Mouse (Mus musculus) stomach, embryonic 16.5 days (tissue): ENCODE data around the gene Grip1. TPM values are rescaled to one million over a fixed set of nuclear protein-coding genes. Genes with fewer than 3 reads are reported as not detected.

Experiments used
- ATAC-seq: fragments of 200-750 bp; cut with Nextera tagmentation; 2 replicates; pipeline ENCODE4 v1.8.0; 2017; ENCODE audit warnings: moderate number of reproducible peaks, moderate TSS enrichment; ENCODE audit not compliant: insufficient read depth, low FRiP score
- H3K27ac ChIP-seq: fragments of 300-500 bp; sonication (generic); 2 replicates; pipeline ENCODE4 v1.5.1; 2014; ENCODE audit warnings: low read length
- H3K27me3 ChIP-seq: fragments of 300-500 bp; sonication (generic); 2 replicates; pipeline ENCODE4 v1.6.1; 2014; ENCODE audit warnings: low read length, control low read depth, mixed read lengths; ENCODE audit not compliant: control insufficient read depth, insufficient read depth
- H3K36me3 ChIP-seq: fragments of 300-500 bp; sonication (generic); 2 replicates; pipeline ENCODE4 v1.6.1; 2014; ENCODE audit warnings: low read length; ENCODE audit not compliant: control insufficient read depth, insufficient read depth
- H3K4me1 ChIP-seq: fragments of 300-500 bp; sonication (generic); 2 replicates; pipeline ENCODE4 v1.6.1; 2014; ENCODE audit warnings: low read length, control low read depth, mixed read lengths; ENCODE audit not compliant: control insufficient read depth, insufficient read depth
- H3K4me2 ChIP-seq: fragments of 300-500 bp; sonication (generic); 2 replicates; pipeline ENCODE4 v1.6.1; 2014; ENCODE audit warnings: low read depth, low read length, mixed read lengths
- H3K4me3 ChIP-seq: fragments of 300-500 bp; sonication (generic); replicated peaks from 2 replicates; pipeline ENCODE4 v1.5.1; 2014; ENCODE audit warnings: mild to moderate bottlenecking, low read length
- H3K9ac ChIP-seq: fragments of 300-500 bp; sonication (generic); 2 replicates; pipeline ENCODE4 v1.6.1; 2014; ENCODE audit warnings: low read length
- H3K9me3 ChIP-seq: fragments of 300-500 bp; sonication (generic); replicated peaks from 2 replicates; pipeline ENCODE4 v1.6.1; 2016; ENCODE audit warnings: low read length, control low read depth; ENCODE audit not compliant: control insufficient read depth
- WGBS: fragments of 180-500 bp; shearing (Covaris S2); extraction: QIAGEN DNeasy Blood & Tissue Kit; methylation state at CpG from one replicate; pipeline ENCODE4 v1.1.7; 2014; 5-methylcytosine and 5-hydroxymethylcytosine counted together
- polyA plus RNA-seq: library from polyadenylated mRNA; unstranded; fragments of >200 nt; fragmentation: Nextera tagmentation; extraction: Ambion mirVana; gene quantifications from 2 replicates; pipeline ENCODE4 v1.2.1, GENCODE M21; 2015

The Grip1 gene
- polyA plus RNA-seq, 1 experiment from 2014 or later, result 1.8 TPM

DNA sequence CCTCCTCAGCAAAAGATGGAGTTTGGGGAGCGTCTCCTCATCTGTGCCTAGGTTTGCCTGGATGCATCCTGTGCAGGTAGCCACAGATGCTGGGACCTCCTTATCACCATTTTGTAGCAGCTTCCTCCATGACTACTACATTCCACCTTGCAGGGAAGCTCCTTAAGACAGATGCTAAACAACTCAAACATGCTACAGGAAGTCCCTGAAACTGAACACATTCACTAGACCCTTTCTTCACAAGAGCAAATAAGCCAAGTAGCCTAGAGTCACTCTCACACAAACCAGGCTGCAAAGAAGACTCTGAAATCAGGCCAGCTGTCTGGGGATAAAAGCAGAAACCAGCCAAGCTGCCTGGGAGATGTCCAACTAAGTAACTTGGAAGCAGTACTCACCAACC is 661.6 kb downstream of the Grip1 start:
- H3K27me3 ChIP-seq, result no peaks in the 10 kb centered on the region
- ATAC-seq, result no peak
- H3K36me3 ChIP-seq, result no peaks in the 10 kb centered on the region
- no peak overlapping the region for H3K4me3 ChIP-seq
- H3K4me2 ChIP-seq, result no peak overlapping the region
- no peak overlapping the region for H3K9ac ChIP-seq
- WGBS, result 90% methylated on average over 1 of the region's 1 CpGs
- no peak overlapping the region for H3K27ac ChIP-seq
- H3K4me1 ChIP-seq, result peaks cover 3% of the 10 kb centered on the region; the same call in 1 of the 2 replicates
- H3K9me3 ChIP-seq, result no peaks in the 10 kb centered on the region

GRCm38 (mm10) chr10:120123721-120124120 is 670.1 kb downstream of the Grip1 start:
- Histone ChIP-seq H3K4me1 (no peaks in the 10 kb centered on the region), H3K9me3 (no peaks in the 10 kb centered on the region), H3K4me2 (no peak overlapping the region), H3K27ac (no peak overlapping the region), H3K27me3 (no peaks in the 10 kb centered on the region), H3K4me3 (no peak overlapping the region), H3K9ac (no peak overlapping the region), H3K36me3 (no peaks in the 10 kb centered on the region)
- ATAC-seq, result no peak
- WGBS, result 89% methylated on average over 3 of the region's 3 CpGs

DNA sequence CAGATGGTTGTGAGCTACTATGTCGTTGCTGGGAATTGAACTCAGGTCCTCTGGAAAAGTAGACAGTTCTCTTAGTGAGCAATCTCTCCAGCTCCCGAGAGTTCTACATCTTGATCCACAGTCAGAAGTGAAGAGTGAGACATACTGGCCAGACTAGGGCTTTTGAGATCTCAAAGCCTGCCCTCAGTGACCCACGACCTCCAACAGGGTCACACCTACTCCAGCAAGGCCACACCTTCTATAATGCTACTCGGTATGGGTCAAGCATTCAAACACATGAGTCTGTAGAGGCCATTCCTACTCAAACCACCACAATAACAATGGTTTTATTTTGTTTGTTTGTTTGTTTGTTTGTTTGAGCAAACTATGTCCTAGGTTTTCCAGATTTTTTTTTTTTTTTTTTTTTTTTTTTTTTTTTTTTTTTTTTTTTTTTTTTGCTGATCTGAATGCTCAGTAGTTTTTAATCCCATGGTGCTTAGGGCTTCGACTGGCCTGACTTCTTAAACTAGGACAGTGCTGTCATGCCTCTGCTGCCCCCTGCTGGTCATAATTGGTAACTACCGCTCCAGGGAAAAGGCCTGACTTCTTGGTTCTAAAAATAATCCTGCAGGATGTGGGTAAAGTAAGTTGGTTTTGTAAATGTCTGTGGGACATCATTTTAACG is 671.3 kb downstream of the Grip1 start:
- no peak overlapping the region for H3K4me3 ChIP-seq
- no peaks in the 10 kb centered on the region for H3K9me3 ChIP-seq
- no peaks in the 10 kb centered on the region for H3K4me1 ChIP-seq
- H3K9ac ChIP-seq, result no peak overlapping the region
- ATAC-seq, result no peak
- no peak overlapping the region for H3K4me2 ChIP-seq
- WGBS, result 48% methylated on average over 7 of the region's 7 CpGs
- H3K27me3 ChIP-seq, result no peaks in the 10 kb centered on the region
- no peak overlapping the region for H3K27ac ChIP-seq
- no peaks in the 10 kb centered on the region for H3K36me3 ChIP-seq

DNA sequence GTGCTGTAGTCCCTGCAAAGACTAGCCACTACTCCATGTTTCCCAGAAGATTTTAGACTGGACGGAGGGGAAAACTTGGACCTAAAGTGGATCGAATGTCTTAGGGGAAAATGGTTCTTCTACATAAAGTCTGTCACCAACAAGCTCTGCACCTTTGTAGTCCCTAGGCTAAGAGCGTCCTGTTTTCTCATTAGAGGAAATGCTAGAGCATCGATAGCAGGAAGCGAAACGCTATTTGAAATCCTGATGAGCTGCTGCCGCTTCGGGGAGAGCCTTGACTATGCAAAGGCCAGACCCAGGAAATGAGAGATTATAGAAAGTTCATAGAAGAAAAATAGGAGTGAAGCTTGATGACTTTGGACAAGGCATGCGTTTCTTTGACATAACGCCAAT is 671.8 kb downstream of the Grip1 start:
- no peak overlapping the region for H3K9ac ChIP-seq
- H3K27me3 ChIP-seq, result no peaks in the 10 kb centered on the region
- H3K4me1 ChIP-seq, result no peaks in the 10 kb centered on the region
- H3K4me3 ChIP-seq, result no peak overlapping the region
- 71% methylated on average over 10 of the region's 10 CpGs for WGBS
- no peak for ATAC-seq
- H3K9me3 ChIP-seq, result no peaks in the 10 kb centered on the region
- H3K4me2 ChIP-seq, result no peak overlapping the region
- no peaks in the 10 kb centered on the region for H3K36me3 ChIP-seq
- H3K27ac ChIP-seq, result no peak overlapping the region

DNA sequence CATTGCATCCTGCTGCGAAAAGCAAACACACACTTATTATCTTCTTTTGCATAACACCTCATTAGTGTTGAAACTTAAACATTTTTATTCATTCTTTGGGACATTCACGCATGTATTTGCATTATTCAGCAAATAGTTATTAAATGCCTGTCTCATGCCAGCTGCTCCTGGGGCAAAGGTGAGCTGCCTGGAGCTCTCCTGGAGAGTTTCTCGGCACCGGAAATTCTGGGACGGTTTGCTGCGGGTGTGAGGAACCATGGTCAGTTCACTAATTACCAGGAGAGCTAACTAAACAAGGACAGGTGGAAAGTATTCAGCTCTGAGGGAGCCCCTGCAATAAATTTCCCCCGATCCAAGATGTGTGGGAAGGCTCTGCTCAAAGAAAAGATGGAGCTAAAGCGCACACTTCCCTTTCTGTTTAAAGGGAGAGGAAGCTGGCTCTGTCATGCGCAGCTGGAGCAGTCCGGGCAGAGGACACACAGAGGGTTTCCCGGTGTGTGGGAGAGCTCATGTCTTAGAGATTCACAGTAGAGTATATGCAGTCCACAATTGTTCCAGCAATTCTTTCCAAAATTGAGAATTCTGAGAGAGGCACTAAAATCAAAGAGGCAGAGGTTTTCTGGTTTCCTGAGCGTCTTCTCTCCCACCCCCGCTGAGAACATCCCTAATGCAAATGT is 675.1 kb downstream of the Grip1 start:
- no peaks in the 10 kb centered on the region for H3K9me3 ChIP-seq
- H3K4me2 ChIP-seq, result peak overlapping the region; percentile 11; the same call in 1 of the 2 replicates
- H3K4me1 ChIP-seq, result no peaks in the 10 kb centered on the region
- no peak overlapping the region for H3K4me3 ChIP-seq
- H3K9ac ChIP-seq, result no peak overlapping the region
- WGBS, result 30% methylated on average over 13 of the region's 13 CpGs
- H3K36me3 ChIP-seq, result no peaks in the 10 kb centered on the region
- no peak overlapping the region for H3K27ac ChIP-seq
- no peaks in the 10 kb centered on the region for H3K27me3 ChIP-seq
- no peak for ATAC-seq

GRCm38 (mm10) chr10:120130621-120131020 is 677.0 kb downstream of the Grip1 start:
- no peak for ATAC-seq
- no peaks in the 10 kb centered on the region for H3K27me3 ChIP-seq
- no peaks in the 10 kb centered on the region for H3K9me3 ChIP-seq
- 57% methylated on average over 16 of the region's 16 CpGs for WGBS
- no peak overlapping the region for H3K4me3 ChIP-seq
- H3K4me2 ChIP-seq, result no peak overlapping the region
- H3K4me1 ChIP-seq, result no peaks in the 10 kb centered on the region
- H3K9ac ChIP-seq, result no peak overlapping the region
- H3K36me3 ChIP-seq, result no peaks in the 10 kb centered on the region
- no peak overlapping the region for H3K27ac ChIP-seq

- 61% methylated on average over 11 of the region's 11 CpGs for WGBS
- 0 out of 2 replicates have a peak, but pooled peaks cover 3% of the 10 kb centered on the region for H3K9me3 ChIP-seq
- no peak overlapping the region for H3K4me3 ChIP-seq
- no peak overlapping the region for H3K9ac ChIP-seq
- no peak for ATAC-seq
- no peaks in the 10 kb centered on the region for H3K36me3 ChIP-seq
- no peak overlapping the region for H3K27ac ChIP-seq
- no peak overlapping the region for H3K4me2 ChIP-seq
- no peaks in the 10 kb centered on the region for H3K4me1 ChIP-seq
- no peaks in the 10 kb centered on the region for H3K27me3 ChIP-seq
Observed at GRCm38 (mm10) chr10:120133697-120134096, 680.1 kb downstream of the Grip1 start.

DNA sequence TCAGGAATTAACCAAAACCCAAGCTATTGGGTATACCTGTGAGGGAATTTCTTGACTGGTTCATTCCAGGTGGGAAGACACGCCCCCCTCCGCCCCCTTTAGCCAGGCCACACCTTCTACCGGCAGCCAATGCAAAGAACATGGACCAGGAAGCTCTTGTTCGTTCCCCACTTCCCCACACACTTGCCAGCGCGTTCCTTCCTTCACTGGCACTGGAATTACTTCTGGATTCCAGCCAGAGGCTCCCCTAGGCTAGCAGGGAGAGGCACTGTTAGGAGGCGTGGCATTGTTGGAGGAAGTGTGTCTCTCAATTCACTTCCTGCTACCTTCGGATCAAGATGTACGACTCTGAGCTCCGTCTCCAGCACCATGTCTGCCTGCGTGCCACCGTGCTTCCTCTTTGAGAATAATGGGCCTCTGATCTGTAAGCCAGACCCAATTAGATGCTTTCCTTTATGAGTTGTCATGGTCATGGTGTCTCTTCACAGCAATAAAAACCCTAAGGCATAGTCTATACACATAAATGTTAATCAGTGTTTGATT is 682.5 kb downstream of the Grip1 start:
- Histone ChIP-seq H3K36me3 (no peaks in the 10 kb centered on the region), H3K4me3 (no peak overlapping the region), H3K27me3 (no peaks in the 10 kb centered on the region), H3K4me2 (no peak overlapping the region), H3K4me1 (no peaks in the 10 kb centered on the region), H3K9ac (no peak overlapping the region), H3K9me3 (0 out of 2 replicates have a peak, but pooled peaks cover 3% of the 10 kb centered on the region), H3K27ac (no peak overlapping the region)
- no peak for ATAC-seq
- 82% methylated on average over 12 of the region's 12 CpGs for WGBS
